ENCODE assay signal across 17 mouse cellular contexts in the genomic region with DNA sequence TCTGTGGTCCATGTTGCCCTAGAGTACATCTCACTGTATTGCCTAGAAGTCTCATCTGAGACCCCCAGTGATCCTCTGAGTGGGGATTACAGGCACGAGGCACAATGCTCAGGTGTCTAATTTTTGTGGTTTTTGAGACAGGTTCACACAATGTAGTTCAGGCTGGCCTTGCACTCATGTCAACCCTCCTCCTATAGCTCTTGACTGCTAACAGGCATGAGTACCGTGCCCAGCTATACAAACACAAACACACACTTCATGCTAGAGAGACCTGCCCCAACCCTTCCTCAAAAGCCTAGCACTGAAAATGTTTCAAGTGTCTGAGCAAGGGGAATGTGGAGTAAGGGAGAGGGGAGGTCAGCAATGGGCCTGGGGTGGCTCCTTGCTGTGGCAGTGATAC. TPM values are rescaled to one million over a fixed set of nuclear protein-coding genes. Genes with fewer than 3 reads are reported as not detected.
"Had no signal": no experiment of that assay in that cellular context is flagged by ENCODE, and none has a peak within 500 bp of the region (broad histone marks: within the 10 kb centered on the region; RNA-seq: fewer than 3 reads in every experiment).

No protein-coding gene starts in this region.

- H3K4me1 ChIP-seq: liver, embryonic 13.5 days; liver, embryonic 15.5 days; midbrain, embryonic 13.5 days; midbrain, embryonic 15.5 days; neural tube, embryonic 12.5 days; stomach, embryonic 15.5 days had no signal

- DNase-seq: liver, embryonic 13.5 days; liver, postnatal 0 days; lung, postnatal 10 days; right cerebral cortex, postnatal 14 days; thymus, adult 2 months; thymus, postnatal 25 days; thymus, postnatal 4 days had no signal

- H3K27me3 ChIP-seq: liver, embryonic 13.5 days; liver, embryonic 15.5 days; megakaryocyte, embryonic 14.5 days; midbrain, embryonic 13.5 days; midbrain, embryonic 15.5 days; neural tube, embryonic 12.5 days; stomach, embryonic 15.5 days had no signal

- H3K9ac ChIP-seq: liver, embryonic 13.5 days; liver, embryonic 15.5 days; liver, postnatal 0 days; midbrain, embryonic 13.5 days; midbrain, embryonic 15.5 days; neural tube, embryonic 12.5 days; stomach, embryonic 15.5 days had no signal

- ATAC-seq: liver, postnatal 0 days; midbrain, embryonic 13.5 days; midbrain, embryonic 15.5 days had no signal

- H3K4me3 ChIP-seq: liver, embryonic 13.5 days; liver, embryonic 15.5 days; megakaryocyte, embryonic 14.5 days; midbrain, embryonic 13.5 days; midbrain, embryonic 15.5 days; neural tube, embryonic 12.5 days; stomach, embryonic 15.5 days had no signal

- H3K9me3 ChIP-seq: liver, embryonic 13.5 days; liver, embryonic 15.5 days; megakaryocyte, embryonic 14.5 days; midbrain, embryonic 13.5 days; midbrain, embryonic 15.5 days; neural tube, embryonic 12.5 days; stomach, embryonic 15.5 days had no signal

- H3K27ac ChIP-seq: liver, embryonic 13.5 days; liver, embryonic 15.5 days; macrophage; midbrain, embryonic 13.5 days; midbrain, embryonic 15.5 days; neural tube, embryonic 12.5 days; stomach, embryonic 15.5 days; stomach, postnatal 0 days had no signal

- H3K4me2 ChIP-seq: liver, embryonic 11.5 days; liver, embryonic 13.5 days; liver, embryonic 15.5 days; midbrain, embryonic 11.5 days; midbrain, embryonic 13.5 days; midbrain, embryonic 15.5 days; neural tube, embryonic 12.5 days; stomach, embryonic 15.5 days had no signal

RNA-seq across cellular contexts. Expression of gene Sema6c, which starts 25.8 kb away (rescaled TPM):
- polyA plus RNA-seq: macrophage had no signal
